Mouse (Mus musculus) liver, embryonic 11.5 days (tissue): ENCODE measurements around the gene Sfta2. TPM values are rescaled to one million over a fixed set of nuclear protein-coding genes. Genes with fewer than 3 reads are reported as not detected.

Experiments
- polyA plus RNA-seq: library from polyadenylated mRNA; unstranded; fragments of >200 nt; fragmentation: Nextera tagmentation; extraction: Ambion mirVana; gene quantifications from 2 replicates; pipeline ENCODE4 v1.2.1, GENCODE M21; 2014

Sfta2 gene
- polyA plus RNA-seq, 1 experiment from 2014 or later = 0.32 TPM

Other genes starting within 250 kb of the Sfta2 start
- gene H2-Q4, start 221.9 kb upstream of the Sfta2 start, polyA plus RNA-seq = 1.8 and 2.0 TPM in 2 replicates
- gene H2-Q6, start 176.7 kb upstream of the Sfta2 start, polyA plus RNA-seq = 15.2 and 16.4 TPM in 2 replicates
- gene H2-Q7, start 162.4 kb upstream of the Sfta2 start, polyA plus RNA-seq = 29.9 and 30.8 TPM in 2 replicates
- 72.3 and 73.7 TPM in 2 replicates for gene H2-Q10, start 131.5 kb upstream of the Sfta2 start, polyA plus RNA-seq
- not detected in 2 replicates for gene Pou5f1, start 95.5 kb upstream of the Sfta2 start, polyA plus RNA-seq
- 37.3 and 41.2 TPM in 2 replicates for gene Tcf19, start 84.7 kb upstream of the Sfta2 start, polyA plus RNA-seq
- gene Cchcr1, start 84.4 kb upstream of the Sfta2 start, polyA plus RNA-seq = 13.4 and 14.2 TPM in 2 replicates
- 0.69 TPM in 1 of 2 replicates, not detected in the other for gene Psors1c2, start 68.3 kb upstream of the Sfta2 start, polyA plus RNA-seq
- 0.17 TPM in 1 of 2 replicates, not detected in the other for gene Cdsn, start 49.4 kb upstream of the Sfta2 start, polyA plus RNA-seq
- gene 2300002M23Rik, start 34.1 kb upstream of the Sfta2 start, polyA plus RNA-seq = not detected in 2 replicates
- not detected in 2 replicates for gene Gm9573, start 25.1 kb downstream of the Sfta2 start, polyA plus RNA-seq
- 0.09 and 0.18 TPM in 2 replicates for gene Mucl3, start 42.1 kb downstream of the Sfta2 start, polyA plus RNA-seq
- gene Vars2, start 66.0 kb downstream of the Sfta2 start, polyA plus RNA-seq = 18.8 and 20.6 TPM in 2 replicates
- gene Gtf2h4, start 72.2 kb downstream of the Sfta2 start, polyA plus RNA-seq = 55.3 and 58.6 TPM in 2 replicates
- 13.2 and 15.9 TPM in 2 replicates for gene Ddr1, start 103.1 kb downstream of the Sfta2 start, polyA plus RNA-seq
- gene Ier3, start 220.1 kb downstream of the Sfta2 start, polyA plus RNA-seq = 9.4 and 9.9 TPM in 2 replicates
- gene Flot1, start 221.7 kb downstream of the Sfta2 start, polyA plus RNA-seq = 59.3 and 67.8 TPM in 2 replicates
- 843 and 854 TPM in 2 replicates for gene Tubb5, start 236.8 kb downstream of the Sfta2 start, polyA plus RNA-seq
- 19.6 and 23.3 TPM in 2 replicates for gene Mdc1, start 240.0 kb downstream of the Sfta2 start, polyA plus RNA-seq